Mouse (Mus musculus) inflammation-experienced regulatory T-cells (primary cell): ENCODE data around the gene Dhodh. TPM values are rescaled to one million over a fixed set of nuclear protein-coding genes. Genes with fewer than 3 reads are reported as not detected.

Experiments used
- polyA plus RNA-seq, 2 experiments: library from polyadenylated mRNA; unstranded; fragments of 100-300 nt; shearing (Covaris generic); gene quantifications; one replicate each; pipeline ENCODE4 v1.2.1; 2017

The Dhodh gene
- polyA plus RNA-seq, result 10 to 100 TPM; 31.8 to 45.1 TPM

DNA sequence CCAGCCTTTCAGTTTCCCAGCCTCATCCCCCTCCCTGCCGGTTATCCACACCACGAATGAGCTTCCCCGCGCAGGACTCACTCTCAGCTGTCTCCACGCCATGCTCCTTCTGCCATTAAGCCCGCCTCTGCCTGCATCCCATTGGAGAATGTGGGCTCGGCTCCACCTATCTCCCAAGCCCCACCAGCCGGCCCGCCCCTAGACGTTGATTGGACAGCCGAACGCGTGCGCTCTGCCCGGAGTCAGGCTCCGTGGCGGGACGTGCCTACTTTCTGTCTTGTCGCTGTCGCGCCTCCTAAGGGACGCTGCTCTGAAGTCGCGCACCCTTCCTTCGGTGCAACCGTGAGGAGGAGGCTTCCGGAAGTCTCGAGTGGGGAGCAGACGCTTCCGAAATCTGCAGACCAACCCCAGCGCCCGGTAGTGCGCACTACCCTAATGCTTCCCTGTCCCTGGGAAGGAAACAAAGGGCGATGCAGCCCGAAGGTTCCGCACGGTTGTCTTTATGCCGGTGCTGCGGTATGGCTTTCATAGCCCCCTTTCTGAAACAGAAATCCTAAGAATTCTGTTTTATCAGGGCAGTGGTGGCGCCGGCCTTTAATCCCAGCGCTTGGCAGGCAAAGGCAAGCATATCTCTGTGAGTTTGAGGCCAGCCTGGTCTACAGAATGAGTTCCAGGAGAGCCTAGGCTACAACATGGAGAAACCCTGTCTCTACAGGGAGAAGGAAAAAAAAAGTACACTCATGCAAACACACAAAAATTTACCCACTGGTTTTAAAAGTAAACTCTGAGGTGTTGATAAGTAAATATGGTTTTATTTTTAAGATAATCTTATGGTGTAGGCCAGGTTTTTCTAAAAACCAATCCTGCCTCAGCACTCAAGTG is at the start of gene Dhodh:
Gene Dhodh (minus strand): TSS at position 403 of the 882 bp plus-strand sequence.

DNA sequence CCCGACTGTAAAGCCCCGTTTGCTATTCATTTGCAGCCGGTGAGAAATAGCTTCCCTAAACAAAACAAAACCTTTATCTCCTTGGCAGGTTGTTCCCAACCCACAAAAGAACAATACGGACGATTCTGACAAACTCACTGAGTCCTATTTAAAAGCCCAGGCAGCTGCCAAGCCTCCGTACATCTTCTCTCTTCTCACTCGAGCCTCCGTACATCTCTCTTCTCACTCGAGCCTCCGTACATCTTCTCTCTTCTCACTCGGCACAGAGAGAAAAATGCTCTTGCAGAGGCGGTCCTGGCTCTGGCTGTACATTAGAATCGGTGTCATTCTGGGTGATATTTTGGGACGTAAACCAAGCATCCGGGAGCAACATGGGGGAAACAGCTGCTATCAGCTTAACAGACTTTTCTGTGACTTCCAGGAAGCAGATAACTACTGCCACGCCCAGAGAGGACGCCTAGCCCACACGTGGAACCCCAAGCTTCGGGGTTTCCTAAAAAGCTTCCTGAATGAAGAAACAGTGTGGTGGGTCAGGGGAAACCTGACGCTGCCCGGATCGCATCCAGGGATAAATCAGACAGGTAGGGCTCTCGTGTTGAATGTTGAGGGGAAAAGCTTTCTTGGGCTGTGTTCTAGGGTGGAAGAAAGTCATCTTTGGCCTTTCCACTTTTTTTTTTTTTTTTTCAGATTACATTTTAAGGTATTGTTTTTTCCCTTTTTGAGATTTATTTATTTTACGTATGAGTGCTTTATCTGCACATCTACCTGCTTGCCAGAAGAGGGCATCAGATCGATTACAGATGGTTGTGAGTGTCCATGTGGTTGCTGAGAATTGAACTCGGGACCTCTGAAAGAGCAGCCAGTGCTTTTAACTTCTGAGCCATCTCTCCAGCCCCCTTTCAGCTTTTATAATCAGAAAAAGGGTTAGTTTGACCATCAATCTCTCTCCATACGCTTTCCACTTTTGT is 6.1 kb upstream of the Dhodh start, which contains the start of gene Pkd1l3:
Gene Pkd1l3 (plus strand): TSS at position 275 of the 968 bp plus-strand sequence.

DNA sequence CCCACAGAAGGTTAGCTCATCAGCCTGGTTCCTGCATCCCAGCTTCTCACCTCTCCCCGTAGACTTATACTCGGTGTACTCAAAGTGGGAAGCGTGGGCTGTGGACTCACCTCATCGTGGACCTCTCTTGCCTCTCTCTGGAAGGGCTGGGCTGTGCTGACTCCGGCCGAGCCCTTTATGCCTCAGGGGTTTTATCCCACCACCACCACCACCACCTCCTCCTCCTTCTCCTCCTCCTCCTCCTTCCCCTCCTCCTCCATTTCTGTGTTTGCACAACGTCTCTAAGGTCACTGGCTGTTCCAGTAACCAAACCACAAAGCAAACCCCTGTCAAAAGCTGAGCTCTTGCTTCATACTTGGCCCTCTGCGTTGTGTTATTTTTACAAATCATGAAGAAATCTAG is 29.6 kb downstream of the Dhodh start, which contains the start of gene Hp:
Gene Hp (minus strand): TSS at position 273 of the 402 bp plus-strand sequence.

DNA sequence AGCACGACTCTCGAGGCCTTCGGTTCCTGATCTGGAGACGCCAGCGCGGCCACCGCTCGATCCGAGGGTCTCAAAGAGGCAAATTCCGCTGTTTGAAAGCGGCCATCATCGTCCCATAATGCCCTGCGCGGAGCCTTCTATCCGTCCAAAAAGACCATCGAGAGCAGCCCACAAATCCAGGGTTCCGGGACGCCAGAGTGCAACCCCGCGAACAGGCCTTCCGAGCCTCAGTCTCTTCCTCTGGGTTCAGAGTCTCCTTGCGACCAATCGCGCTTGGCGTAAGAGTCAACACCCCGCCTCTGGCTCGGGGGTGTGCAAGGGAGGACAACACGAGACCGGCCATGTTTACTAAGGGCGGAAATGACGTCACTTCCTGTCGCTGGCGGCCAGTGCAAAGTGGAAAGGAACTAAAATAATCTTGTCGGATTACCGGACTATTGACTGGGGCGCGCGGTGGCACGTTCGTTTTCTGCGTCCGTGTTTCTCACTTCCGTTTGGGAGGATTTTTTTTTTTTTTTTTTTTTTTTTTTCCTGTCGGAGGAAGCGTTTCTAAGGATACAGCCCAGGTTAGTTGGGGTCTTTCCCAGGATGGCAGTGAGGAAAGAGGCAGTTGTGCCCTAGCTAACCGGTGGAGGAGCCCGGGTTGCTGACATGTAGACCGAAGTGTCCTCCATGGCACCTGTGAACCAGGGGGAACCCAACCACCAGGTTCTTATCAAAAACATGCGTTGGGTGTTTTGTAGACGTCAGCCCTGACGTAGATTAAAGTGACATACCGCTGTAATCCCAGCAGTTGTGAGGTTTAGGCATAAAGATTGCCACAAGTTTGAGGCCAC is 42.8 kb downstream of the Dhodh start, which contains the start of the genes Dhx38 and Txnl4b:
Gene Dhx38 (minus strand): TSS at position 364 of the 836 bp plus-strand sequence.
Gene Txnl4b (plus strand): TSS at position 395 of the 836 bp plus-strand sequence.

Other genes with a start within 250 kb of the Dhodh start
- under 1 TPM; 0.13 to 0.56 TPM for gene Pmfbp1, start 114.6 kb downstream of the Dhodh start, polyA plus RNA-seq
- 10 to 100 TPM; 21.3 to 27.7 TPM for gene Dhx38, start 42.8 kb downstream of the Dhodh start, polyA plus RNA-seq
- gene Txnl4b, start 42.8 kb downstream of the Dhodh start, polyA plus RNA-seq, result 1 to 10 TPM; 6.0 to 7.4 TPM
- gene Hp, start 29.5 kb downstream of the Dhodh start, polyA plus RNA-seq, result under 1 TPM; 0.13 to 0.80 TPM
- gene Pkd1l3, start 5.8 kb upstream of the Dhodh start, polyA plus RNA-seq, result 1 to 10 TPM; 1.0 to 3.0 TPM
- gene Ist1, start 84.6 kb upstream of the Dhodh start, polyA plus RNA-seq, result 100 to 1,000 TPM; 137 to 180 TPM
- 10 to 100 TPM in 1 of 2 experiments, 1 to 10 TPM in 1; 8.4 to 16.7 TPM for gene Zfp821, start 96.9 kb upstream of the Dhodh start, polyA plus RNA-seq
- gene Atxn1l, start 129.1 kb upstream of the Dhodh start, polyA plus RNA-seq, result 1 to 10 TPM; 2.8 to 2.9 TPM
- gene Ap1g1, start 169.9 kb upstream of the Dhodh start, polyA plus RNA-seq, result 10 to 100 TPM; 45.0 to 46.3 TPM